Mouse (Mus musculus) C2C12 (cell line): Measurements from ENCODE around the gene Bahcc1. TPM values are rescaled to one million over a fixed set of nuclear protein-coding genes. Genes with fewer than 3 reads are reported as not detected.

ENCODE experiments used
- H3K27me3 ChIP-seq: one replicate; pipeline ENCODE4 v1.6.1; 2011; ENCODE audit not compliant: control insufficient read depth, insufficient read depth, insufficient read length
- H3K36me3 ChIP-seq: one replicate; pipeline ENCODE4 v1.6.1; 2011; ENCODE audit not compliant: control insufficient read depth, insufficient read depth
- H3K4me3 ChIP-seq: one replicate; pipeline ENCODE4 v1.5.1; 2011; ENCODE audit warnings: mild to moderate bottlenecking, control low read depth; ENCODE audit not compliant: poor library complexity, insufficient read depth, severe bottlenecking
- H3K79me2 ChIP-seq: one replicate; pipeline ENCODE4 v1.6.1; 2011; ENCODE audit not compliant: control insufficient read depth, insufficient read depth
- H3K79me3 ChIP-seq: one replicate; pipeline ENCODE4 v1.6.1; 2011; ENCODE audit warnings: low read depth, control low read depth
- H3ac ChIP-seq: one replicate; pipeline ENCODE3; 2011; ENCODE audit warnings: low read depth; ENCODE audit not compliant: control insufficient read depth, insufficient read length
- CEBPB ChIP-seq: IDR thresholded peaks from one replicate; pipeline ENCODE4 v1.6.1; 2011; ENCODE audit warnings: low read depth, mild to moderate bottlenecking, control low read depth, moderate library complexity
- CTCF ChIP-seq: IDR thresholded peaks from one replicate; pipeline ENCODE4 v1.5.1; 2011; ENCODE audit not compliant: control insufficient read depth, insufficient read depth, insufficient read length
- FOSL1 ChIP-seq: IDR thresholded peaks from one replicate; pipeline ENCODE4 v1.8.0; 2011; ENCODE audit warnings: mild to moderate bottlenecking, low read length; ENCODE audit not compliant: poor library complexity, insufficient read depth, severe bottlenecking
- MAX ChIP-seq: IDR thresholded peaks from one replicate; pipeline ENCODE4 v1.6.1; 2011; ENCODE audit warnings: mild to moderate bottlenecking, control low read depth
- MYOD1 ChIP-seq: IDR thresholded peaks from one replicate; pipeline ENCODE4 v1.6.1; 2011; ENCODE audit warnings: low read depth; ENCODE audit not compliant: control insufficient read depth, insufficient read length
- MYOG ChIP-seq: IDR thresholded peaks from one replicate; pipeline ENCODE4 v1.6.1; 2011; ENCODE audit not compliant: control insufficient read depth, insufficient read length; ENCODE audit errors: extremely low read depth
- USF1 ChIP-seq: IDR thresholded peaks from one replicate; pipeline ENCODE4 v1.6.1; 2011; ENCODE audit warnings: low read depth, mild to moderate bottlenecking, control low read depth, moderate library complexity
- polyA plus RNA-seq: library from polyadenylated mRNA; unstranded; fragments of >200 nt; fragmentation: generic; extraction: Trizol; gene quantifications from one replicate; pipeline ENCODE4 v1.2.1, GENCODE M21; 2012; ENCODE audit warnings: missing spikeins

Gene Bahcc1
- polyA plus RNA-seq, 1 experiment: 10.8 TPM

DNA sequence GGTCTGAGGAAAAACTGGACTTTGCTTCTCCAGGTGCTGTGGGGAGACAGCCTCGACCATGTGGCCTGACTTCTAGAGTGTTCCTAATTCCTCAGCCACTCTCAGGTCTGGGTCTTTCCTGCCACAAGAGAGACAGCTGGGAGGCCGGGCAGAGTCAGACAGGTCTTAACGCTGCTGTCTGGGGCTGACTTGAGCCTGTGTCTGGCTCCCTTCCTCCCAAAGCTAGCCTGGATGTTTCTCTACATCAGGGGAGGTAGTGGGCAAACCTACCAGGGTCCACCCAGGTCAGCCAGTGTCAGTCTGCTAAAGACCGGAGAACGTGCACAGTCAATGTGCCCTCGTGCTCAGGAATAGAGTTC, 19.2 kb downstream of the Bahcc1 start:
- no peak overlapping the region for H3ac ChIP-seq
- no peaks in the 10 kb centered on the region for H3K36me3 ChIP-seq
- peaks cover 31% of the 10 kb centered on the region for H3K79me3 ChIP-seq
- TF ChIP-seq USF1: no peak
- no peak for TF ChIP-seq FOSL1
- TF ChIP-seq MYOD1: no peak
- no peak for TF ChIP-seq CTCF
- no peak for TF ChIP-seq MYOG
- no peak for TF ChIP-seq CEBPB
- no peak for TF ChIP-seq MAX
- no peak overlapping the region for H3K4me3 ChIP-seq
- H3K27me3 ChIP-seq: no peaks in the 10 kb centered on the region
- peaks cover 78% of the 10 kb centered on the region for H3K79me2 ChIP-seq

GRCm38 (mm10) chr11:120252398-120252797, 19.7 kb downstream of the Bahcc1 start:
- peaks cover 77% of the 10 kb centered on the region for H3K79me2 ChIP-seq
- H3K36me3 ChIP-seq: no peaks in the 10 kb centered on the region
- no peak for TF ChIP-seq MYOG
- TF ChIP-seq MYOD1: no peak
- no peak for TF ChIP-seq CTCF
- TF ChIP-seq FOSL1: no peak
- no peak for TF ChIP-seq CEBPB
- no peak for TF ChIP-seq USF1
- TF ChIP-seq MAX: no peak
- H3ac ChIP-seq: peak overlapping the region; percentile 51
- H3K79me3 ChIP-seq: peaks cover 32% of the 10 kb centered on the region
- H3K27me3 ChIP-seq: no peaks in the 10 kb centered on the region
- H3K4me3 ChIP-seq: peak overlapping the region; percentile 8

GRCm38 (mm10) chr11:120252843-120253645, 20.3 kb downstream of the Bahcc1 start:
- Histone ChIP-seq H3K27me3 (no peaks in the 10 kb centered on the region), H3K4me3 (no peak overlapping the region), H3ac (peak overlapping the region; percentile 60), H3K79me3 (peaks cover 35% of the 10 kb centered on the region), H3K36me3 (no peaks in the 10 kb centered on the region), H3K79me2 (peaks cover 77% of the 10 kb centered on the region)
- TF ChIP-seq MAX (peak; percentile 59), FOSL1 (no peak)

GRCm38 (mm10) chr11:120253646-120254315, 21.0 kb downstream of the Bahcc1 start:
- Histone ChIP-seq H3K79me2 (peaks cover 77% of the 10 kb centered on the region), H3K4me3 (no peak overlapping the region), H3K79me3 (peaks cover 35% of the 10 kb centered on the region), H3K36me3 (no peaks in the 10 kb centered on the region), H3ac (peak overlapping the region; percentile 60), H3K27me3 (no peaks in the 10 kb centered on the region)
- no peak for TF ChIP-seq MYOD1
- no peak for TF ChIP-seq USF1
- no peak for TF ChIP-seq MYOG
- no peak for TF ChIP-seq CTCF
- TF ChIP-seq CEBPB: no peak
- TF ChIP-seq FOSL1: no peak
- TF ChIP-seq MAX: peak; percentile 64

- TF ChIP-seq USF1 (no peak), FOSL1 (no peak), CEBPB (no peak), CTCF (no peak), MAX (no peak), MYOG (no peak), MYOD1 (no peak)
Measured at GRCm38 (mm10) chr11:120254420-120254819, 21.7 kb downstream of the Bahcc1 start.

More at GRCm38 (mm10) chr11:120254420-120254819, 21.7 kb downstream of the Bahcc1 start:
- peaks cover 33% of the 10 kb centered on the region for H3K79me3 ChIP-seq
- H3K4me3 ChIP-seq: no peak overlapping the region
- H3K27me3 ChIP-seq: no peaks in the 10 kb centered on the region
- H3K79me2 ChIP-seq: peaks cover 77% of the 10 kb centered on the region
- no peaks in the 10 kb centered on the region for H3K36me3 ChIP-seq
- no peak overlapping the region for H3ac ChIP-seq
